Mouse (Mus musculus) MEL (cell line): ENCODE results near the gene Parva. TPM values are rescaled to one million over a fixed set of nuclear protein-coding genes. Genes with fewer than 3 reads are reported as not detected.

Source experiments
- DNase-seq: peaks from one replicate; pipeline ENCODE4 v3.0.0; 2011; ENCODE audit warnings: low read depth, low spot score
- H3K27ac ChIP-seq: 2 replicates; pipeline ENCODE4 v1.5.1; 2012; ENCODE audit warnings: low read depth, mild to moderate bottlenecking, control low read depth, low read length, moderate library complexity; ENCODE audit not compliant: control insufficient read depth
- H3K27me3 ChIP-seq, 2 experiments: fragments of 150-350 bp in 1 of 2; sonication (generic) in 1 of 2; 2 replicates each; pipeline ENCODE4 v1.6.1; 2012; ENCODE audit warnings: low read length in 2 of 2, mild to moderate bottlenecking in 2 of 2, improper control_type of control experiment in 1 of 2, moderate library complexity in 1 of 2; ENCODE audit not compliant: insufficient read depth in 2 of 2, control insufficient read depth in 1 of 2
- H3K36me3 ChIP-seq, 2 experiments: 2 replicates each; pipeline ENCODE4 v1.6.1; 2012 to 2014; ENCODE audit warnings: low read length in 2 of 2, improper control_type of control experiment in 1 of 2, inconsistent platforms in 1 of 2, mild to moderate bottlenecking in 1 of 2; ENCODE audit not compliant: insufficient read depth in 2 of 2, control insufficient read depth in 1 of 2
- H3K4me1 ChIP-seq, 2 experiments: fragments of 150-350 bp in 1 of 2; sonication (generic) in 1 of 2; 2 replicates each; pipeline ENCODE4 v1.6.1; 2012; ENCODE audit warnings: low read length in 2 of 2, improper control_type of control experiment in 1 of 2, mild to moderate bottlenecking in 1 of 2; ENCODE audit not compliant: insufficient read depth in 2 of 2, control insufficient read depth in 1 of 2
- H3K4me3 ChIP-seq, 2 experiments: fragments of 150-350 bp in 1 of 2; sonication (generic) in 1 of 2; 2 replicates each; pipeline ENCODE4 v1.5.1; 2012; ENCODE audit warnings: low read depth in 2 of 2, low read length in 2 of 2, mild to moderate bottlenecking in 2 of 2, moderate library complexity in 2 of 2, control low read depth in 1 of 2, improper control_type of control experiment in 1 of 2; ENCODE audit not compliant: control insufficient read depth in 1 of 2, insufficient read depth in 1 of 2
- H3K79me2 ChIP-seq: 2 replicates; pipeline ENCODE4 v1.6.1; 2012; ENCODE audit warnings: mild to moderate bottlenecking, low read length, moderate library complexity; ENCODE audit not compliant: control insufficient read depth, poor library complexity, insufficient read depth
- H3K9ac ChIP-seq: 2 replicates; pipeline ENCODE4 v1.6.1; 2012; ENCODE audit warnings: low read depth, mild to moderate bottlenecking, control low read depth, low read length, moderate library complexity; ENCODE audit not compliant: control insufficient read depth, poor library complexity, severe bottlenecking
- H3K9me3 ChIP-seq: fragments of 150-350 bp; sonication (generic); replicated peaks from 2 replicates; pipeline ENCODE4 v1.6.1; 2012; ENCODE audit warnings: mild to moderate bottlenecking, low read length, improper control_type of control experiment, moderate library complexity; ENCODE audit not compliant: insufficient read depth
- BHLHE40 ChIP-seq: IDR thresholded peaks from 2 replicates; pipeline ENCODE4 v1.6.1; 2012; ENCODE audit warnings: low read depth, mild to moderate bottlenecking, inconsistent platforms, low read length, improper control_type of control experiment, borderline replicate concordance
- CHD2 ChIP-seq: IDR thresholded peaks from 2 replicates; pipeline ENCODE4 v1.6.1; 2011; ENCODE audit warnings: low read length, improper control_type of control experiment
- CTCF ChIP-seq, 3 experiments: IDR thresholded peaks in 2 of 3; conservative IDR thresholded peaks in 1 of 3; 2 replicates each; pipeline ENCODE4 v1.5.1; 2011 to 2012; ENCODE audit warnings: low read length in 3 of 3, low read depth in 2 of 3, mild to moderate bottlenecking in 2 of 3, improper control_type of control experiment in 1 of 3, inconsistent platforms in 1 of 3, mixed read lengths in 1 of 3, moderate library complexity in 1 of 3; ENCODE audit not compliant: control insufficient read depth in 1 of 3, insufficient read depth in 1 of 3, poor library complexity in 1 of 3, severe bottlenecking in 1 of 3
- E2F4 ChIP-seq: IDR thresholded peaks from 2 replicates; pipeline ENCODE4 v1.6.1; 2011; ENCODE audit warnings: low read depth, low read length, improper control_type of control experiment, borderline replicate concordance
- ELF1 ChIP-seq: IDR thresholded peaks from 2 replicates; pipeline ENCODE4 v1.6.1; 2014; ENCODE audit warnings: low read depth, mild to moderate bottlenecking, inconsistent platforms, low read length, improper control_type of control experiment, moderate library complexity
- EP300 ChIP-seq, 2 experiments: IDR thresholded peaks; 2 replicates each; pipeline ENCODE4 v1.6.1; 2011; ENCODE audit warnings: improper control_type of control experiment in 2 of 2, low read length in 2 of 2, low read depth in 1 of 2, mild to moderate bottlenecking in 1 of 2
- KAT2A ChIP-seq: conservative IDR thresholded peaks from 2 replicates; pipeline ENCODE4 v1.6.1; 2012; ENCODE audit warnings: low read depth, low read length, improper control_type of control experiment, inconsistent platforms
- MEF2A ChIP-seq: IDR thresholded peaks from 2 replicates; pipeline ENCODE4 v1.6.1; 2014; ENCODE audit warnings: low read depth, mild to moderate bottlenecking, inconsistent platforms, low read length, improper control_type of control experiment; ENCODE audit not compliant: poor library complexity, insufficient replicate concordance, severe bottlenecking; ENCODE audit errors: extremely low read depth
- NELFE ChIP-seq: IDR thresholded peaks from 2 replicates; pipeline ENCODE4 v1.6.1; 2011; ENCODE audit warnings: low read depth, low read length, improper control_type of control experiment
- NRF1 ChIP-seq: IDR thresholded peaks from 2 replicates; pipeline ENCODE4 v1.6.1; 2014; ENCODE audit warnings: low read depth, mild to moderate bottlenecking, inconsistent platforms, low read length, improper control_type of control experiment, moderate library complexity; ENCODE audit not compliant: poor library complexity, insufficient read depth, severe bottlenecking
- POLR2A ChIP-seq, 2 experiments: IDR thresholded peaks; 2 replicates each; pipeline ENCODE4 v1.6.1; 2011 to 2012; ENCODE audit warnings: low read length in 2 of 2, mild to moderate bottlenecking in 2 of 2, control low read depth in 1 of 2, improper control_type of control experiment in 1 of 2, low read depth in 1 of 2, moderate library complexity in 1 of 2; ENCODE audit not compliant: control insufficient read depth in 1 of 2, insufficient read depth in 1 of 2, poor library complexity in 1 of 2
- POLR2AphosphoS2 ChIP-seq: IDR thresholded peaks from 2 replicates; pipeline ENCODE4 v1.6.1; 2011; ENCODE audit warnings: low read length, improper control_type of control experiment
- RCOR1 ChIP-seq: IDR thresholded peaks from 2 replicates; pipeline ENCODE4 v1.6.1; 2012; ENCODE audit warnings: low read depth, mild to moderate bottlenecking, inconsistent platforms, low read length, improper control_type of control experiment
- SIN3A ChIP-seq: IDR thresholded peaks from 2 replicates; pipeline ENCODE4 v1.6.1; 2012; ENCODE audit warnings: low read length, improper control_type of control experiment, inconsistent platforms
- SMC3 ChIP-seq: IDR thresholded peaks from 2 replicates; pipeline ENCODE4 v1.6.1; 2011; ENCODE audit warnings: low read depth, low read length, improper control_type of control experiment
- TAL1 ChIP-seq: IDR thresholded peaks from 2 replicates; pipeline ENCODE4 v1.6.1; 2012; ENCODE audit warnings: mild to moderate bottlenecking, inconsistent platforms, low read length, moderate library complexity, mixed read lengths
- TBP ChIP-seq: IDR thresholded peaks from 2 replicates; pipeline ENCODE4 v1.8.0; 2011; ENCODE audit warnings: low read depth, low read length, improper control_type of control experiment
- USF1 ChIP-seq: IDR thresholded peaks from 2 replicates; pipeline ENCODE4 v1.6.1; 2014; ENCODE audit warnings: low read depth, mild to moderate bottlenecking, inconsistent platforms, low read length, improper control_type of control experiment, moderate library complexity
- USF2 ChIP-seq, 2 experiments: IDR thresholded peaks; 2 replicates each; pipeline ENCODE4 v1.6.1; 2011 to 2012; ENCODE audit warnings: improper control_type of control experiment in 2 of 2, low read length in 2 of 2, borderline replicate concordance in 1 of 2, inconsistent platforms in 1 of 2, low read depth in 1 of 2, mild to moderate bottlenecking in 1 of 2; ENCODE audit not compliant: insufficient read depth in 1 of 2
- ZKSCAN1 ChIP-seq: IDR thresholded peaks from 2 replicates; pipeline ENCODE4 v1.6.1; 2012; ENCODE audit warnings: low read depth, mild to moderate bottlenecking, inconsistent platforms, low read length, improper control_type of control experiment, moderate library complexity
- ZMIZ1 ChIP-seq: IDR thresholded peaks from 2 replicates; pipeline ENCODE4 v1.6.1; 2012; ENCODE audit warnings: low read depth, mild to moderate bottlenecking, inconsistent platforms, low read length, improper control_type of control experiment, moderate library complexity
- polyA plus RNA-seq, 2 experiments: library from polyadenylated mRNA; stranded (reverse) in 1 of 2; unstranded in 1 of 2; fragments of >175 nt in 1 of 2; fragments of >200 nt in 1 of 2; gene quantifications; 2 replicates each; pipeline versions ENCODE4 v1.2.1 to v1.2.4; 2012; ENCODE audit warnings: low replicate concordance in 2 of 2, low read depth in 1 of 2; ENCODE audit not compliant: insufficient read length in 2 of 2, insufficient read depth in 1 of 2, missing spikeins in 1 of 2
- total RNA-seq: library from RNA; depleted of rRNA; stranded (reverse); fragments of 300-350 nt; gene quantifications from 2 replicates; pipeline ENCODE4 v1.2.3, GENCODE M21; 2012

Gene Parva
- total and polyA plus RNA-seq, 3 experiments = not detected

GRCm38 (mm10) chr7:112527230-112527629 lies 99.9 kb downstream of the Parva start:
- Histone ChIP-seq H3K27me3 (no peaks in the 10 kb centered on the region), H3K4me1 (no peaks in the 10 kb centered on the region), H3K27ac (no peak overlapping the region), H3K9me3 (no peaks in the 10 kb centered on the region), H3K4me3 (no peak overlapping the region), H3K79me2 (no peaks in the 10 kb centered on the region), H3K9ac (no peak overlapping the region), H3K36me3 (no peaks in the 10 kb centered on the region)
- no peak for TF ChIP-seq CHD2
- TF ChIP-seq USF2 (IDR thresholded peaks at IDR 0.05; ENCODE audit: borderline replicate concordance in 1 of 2, insufficient read depth in 1 of 2, low read depth in 1 of 2, low read length in 2 of 2) = no peak
- no peak for TF ChIP-seq ZKSCAN1
- no peak for TF ChIP-seq BHLHE40
- TF ChIP-seq TBP = no peak
- TF ChIP-seq ZMIZ1 = no peak
- no peak for TF ChIP-seq NELFE
- no peak for TF ChIP-seq ELF1
- TF ChIP-seq CTCF (IDR thresholded peaks at IDR 0.05 in 2 of 3, conservative IDR thresholded peaks at IDR 0.05 in 1 of 3; ENCODE audit: control insufficient read depth in 1 of 3, insufficient read depth in 1 of 3, low read depth in 2 of 3, low read length in 3 of 3, poor library complexity in 1 of 3, severe bottlenecking in 1 of 3) = no peak
- TF ChIP-seq KAT2A = no peak
- TF ChIP-seq SIN3A = no peak
- no peak for TF ChIP-seq E2F4
- no peak for TF ChIP-seq RCOR1
- no peak for TF ChIP-seq MEF2A
- no peak for TF ChIP-seq USF1
- DNase-seq = no peak

GRCm38 (mm10) chr7:112528059-112528458 lies 100.8 kb downstream of the Parva start:
- Histone ChIP-seq H3K4me1 (no peaks in the 10 kb centered on the region), H3K36me3 (no peaks in the 10 kb centered on the region), H3K9me3 (no peaks in the 10 kb centered on the region), H3K27me3 (no peaks in the 10 kb centered on the region), H3K27ac (no peak overlapping the region), H3K4me3 (no peak overlapping the region), H3K9ac (no peak overlapping the region), H3K79me2 (no peaks in the 10 kb centered on the region)
- TF ChIP-seq SIN3A (no peak), EP300 (IDR thresholded peaks at IDR 0.05; ENCODE audit: low read depth in 1 of 2, low read length in 2 of 2) (no peak), POLR2AphosphoS2 (no peak), POLR2A (IDR thresholded peaks at IDR 0.05; ENCODE audit: control insufficient read depth in 1 of 2, insufficient read depth in 1 of 2, low read depth in 1 of 2, low read length in 2 of 2, poor library complexity in 1 of 2) (no peak), TAL1 (no peak), SMC3 (no peak), KAT2A (no peak), CHD2 (no peak), NRF1 (no peak), E2F4 (no peak)
- no peak for DNase-seq
